Mouse (Mus musculus): ENCODE results near the gene Hand2. TPM values are rescaled to one million over a fixed set of nuclear protein-coding genes. Genes with fewer than 3 reads are reported as not detected.

Gene Hand2
- polyA plus RNA-seq, 1 experiment, result not detected

DNA sequence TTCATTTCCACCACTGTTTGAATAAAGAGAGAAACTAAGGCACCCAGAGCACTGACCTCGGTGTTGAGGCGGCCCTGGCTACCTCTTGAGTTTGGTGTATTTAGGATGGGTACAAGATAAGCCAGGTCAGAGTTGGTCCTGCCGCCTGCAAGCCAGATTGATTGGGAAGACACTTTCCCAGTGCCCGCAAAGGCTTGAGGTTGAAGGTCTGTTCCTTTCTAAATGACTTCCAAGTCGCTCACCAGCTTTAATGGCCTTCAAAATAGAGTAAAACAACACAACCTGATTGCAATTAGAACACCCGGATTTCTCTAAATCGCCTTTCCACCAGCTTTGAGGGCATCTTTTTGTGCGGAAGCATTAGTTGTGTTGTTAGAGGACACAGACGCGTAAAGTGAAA is 7.2 kb upstream of the Hand2 start:
- Histone ChIP-seq H3K4me3 (ENCODE audit: insufficient read depth, low read depth, low read length) (no peak overlapping the region), H3K27ac (ENCODE audit: insufficient read depth, low read depth, low read length) (no peak overlapping the region), H3K4me1 (ENCODE audit: control insufficient read depth, insufficient read depth, low read length) (no peaks in the 10 kb centered on the region; the same call in 1 of the 2 replicates)
- TF ChIP-seq CTCF (IDR thresholded peaks at IDR 0.05; ENCODE audit: insufficient read depth, low read depth, low read length) (no peak), POLR2A (IDR thresholded peaks at IDR 0.05; ENCODE audit: insufficient read depth, low read depth, low read length) (no peak)
- 10% methylated on average over 10 of the region's 10 CpGs for WGBS

DNA sequence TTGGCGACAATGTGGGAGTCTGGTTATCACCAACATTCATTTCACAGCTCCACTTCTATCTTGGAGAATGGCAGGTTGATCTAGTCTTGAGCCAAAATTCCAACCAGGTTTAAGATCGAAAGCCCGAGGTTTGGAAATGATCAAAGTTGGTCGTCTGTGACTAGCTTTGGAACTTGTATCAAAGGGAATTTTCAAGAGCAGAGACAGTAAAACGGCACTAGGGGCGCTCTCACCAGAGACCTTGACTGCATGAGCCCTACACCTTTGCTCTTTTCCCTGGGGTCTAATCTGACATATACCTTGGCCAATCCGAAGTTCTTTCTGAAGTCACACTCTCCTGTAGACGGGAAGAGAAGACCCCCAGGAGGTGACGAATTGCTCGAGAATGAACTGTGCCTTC is 6.6 kb upstream of the Hand2 start:
- H3K27ac ChIP-seq (ENCODE audit: insufficient read depth, low read depth, low read length), result no peak overlapping the region
- WGBS, result 2% methylated on average over 10 of the region's 10 CpGs
- TF ChIP-seq CTCF (IDR thresholded peaks at IDR 0.05; ENCODE audit: insufficient read depth, low read depth, low read length) (no peak), POLR2A (IDR thresholded peaks at IDR 0.05; ENCODE audit: insufficient read depth, low read depth, low read length) (no peak)
- no peaks in the 10 kb centered on the region; the same call in 1 of the 2 replicates for H3K4me1 ChIP-seq (ENCODE audit: control insufficient read depth, insufficient read depth, low read length)
- H3K4me3 ChIP-seq (ENCODE audit: insufficient read depth, low read depth, low read length), result no peak overlapping the region

DNA sequence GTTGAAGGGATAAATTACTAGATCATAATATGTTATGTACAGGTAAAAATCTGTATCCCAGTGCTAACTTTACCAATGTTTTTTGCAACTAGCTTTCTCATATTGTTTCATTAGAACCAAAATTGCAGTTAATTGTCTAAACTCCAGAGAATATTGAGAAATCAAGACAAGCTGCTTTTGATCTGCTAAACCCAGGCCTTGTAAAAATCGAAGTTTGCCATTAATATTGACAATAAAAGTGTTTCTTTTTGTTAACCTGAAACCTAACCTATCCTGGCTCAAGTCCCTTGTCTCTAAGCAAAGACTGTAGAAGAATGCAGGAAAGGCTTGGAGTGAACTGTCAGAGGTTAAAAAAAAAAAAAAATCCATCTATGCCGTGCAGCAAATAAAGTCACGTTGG is 5.3 kb upstream of the Hand2 start:
- Histone ChIP-seq H3K4me3 (ENCODE audit: insufficient read depth, low read depth, low read length) (no peak overlapping the region), H3K27ac (ENCODE audit: insufficient read depth, low read depth, low read length) (no peak overlapping the region), H3K4me1 (ENCODE audit: control insufficient read depth, insufficient read depth, low read length) (no peaks in the 10 kb centered on the region; the same call in 1 of the 2 replicates)
- WGBS, result 3% methylated on average over 3 of the region's 3 CpGs
- no peak for TF ChIP-seq POLR2A (IDR thresholded peaks at IDR 0.05; ENCODE audit: insufficient read depth, low read depth, low read length)

DNA sequence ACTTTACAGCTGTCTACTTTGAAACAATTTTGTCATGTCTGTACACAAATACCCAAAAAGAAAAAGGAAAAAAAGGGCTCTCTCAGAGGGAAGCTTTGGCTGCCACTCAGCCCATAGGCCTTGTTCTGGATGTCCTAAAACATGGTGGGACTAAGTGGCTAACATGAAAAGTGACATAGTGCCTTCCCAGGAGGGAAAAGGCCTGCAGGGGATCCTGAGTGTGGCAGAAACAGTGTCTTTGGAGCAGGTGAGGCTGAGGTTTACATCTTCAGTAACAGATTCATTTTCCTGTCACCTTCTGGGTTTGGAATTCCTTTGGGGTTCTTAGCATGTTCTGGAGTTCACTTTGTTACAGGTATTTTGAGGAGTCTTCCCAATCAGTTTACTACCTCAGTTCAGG is 3.7 kb upstream of the Hand2 start:
- TF ChIP-seq POLR2A (IDR thresholded peaks at IDR 0.05; ENCODE audit: insufficient read depth, low read depth, low read length) (no peak), CTCF (IDR thresholded peaks at IDR 0.05; ENCODE audit: insufficient read depth, low read depth, low read length) (no peak)
- no peak overlapping the region for H3K4me3 ChIP-seq (ENCODE audit: insufficient read depth, low read depth, low read length)
- no peak overlapping the region for H3K27ac ChIP-seq (ENCODE audit: insufficient read depth, low read depth, low read length)
- H3K4me1 ChIP-seq (ENCODE audit: control insufficient read depth, insufficient read depth, low read length), result peaks cover 9% of the 10 kb centered on the region

DNA sequence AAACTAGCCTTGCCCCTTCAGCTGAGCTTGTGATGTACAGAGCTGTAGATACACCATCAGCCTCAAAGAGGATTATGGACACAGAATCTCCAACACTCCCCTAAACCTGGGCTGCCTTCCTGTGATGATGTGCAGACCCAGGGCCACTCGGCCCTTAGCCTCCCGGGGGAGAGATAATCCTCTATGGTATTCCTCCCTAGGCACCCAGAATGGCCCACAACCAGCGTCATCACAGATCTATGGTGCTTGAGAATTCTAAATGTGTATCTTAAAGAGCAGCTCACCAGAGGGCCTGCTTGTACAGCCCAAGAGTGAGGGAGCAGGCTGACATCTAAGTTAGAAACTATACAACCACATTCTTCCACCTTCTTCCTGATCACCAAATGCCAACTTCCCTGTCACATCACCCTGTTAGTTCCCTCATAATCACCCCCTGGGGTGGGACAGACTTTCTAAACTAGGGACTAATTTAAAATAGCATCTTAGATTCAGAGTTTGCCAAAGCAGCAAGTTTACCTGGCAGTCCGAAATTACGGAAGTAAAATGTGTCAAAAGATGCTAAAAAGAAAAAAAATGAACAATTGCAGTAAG is 2.8 kb upstream of the Hand2 start:
- Histone ChIP-seq H3K4me1 (ENCODE audit: control insufficient read depth, insufficient read depth, low read length) (peaks cover 9% of the 10 kb centered on the region), H3K4me3 (ENCODE audit: insufficient read depth, low read depth, low read length) (no peak overlapping the region), H3K27ac (ENCODE audit: insufficient read depth, low read depth, low read length) (no peak overlapping the region)
- WGBS, result 12% methylated on average over 5 of the region's 5 CpGs
- TF ChIP-seq CTCF (IDR thresholded peaks at IDR 0.05; ENCODE audit: insufficient read depth, low read depth, low read length), result no peak
- TF ChIP-seq POLR2A (IDR thresholded peaks at IDR 0.05; ENCODE audit: insufficient read depth, low read depth, low read length), result no peak

DNA sequence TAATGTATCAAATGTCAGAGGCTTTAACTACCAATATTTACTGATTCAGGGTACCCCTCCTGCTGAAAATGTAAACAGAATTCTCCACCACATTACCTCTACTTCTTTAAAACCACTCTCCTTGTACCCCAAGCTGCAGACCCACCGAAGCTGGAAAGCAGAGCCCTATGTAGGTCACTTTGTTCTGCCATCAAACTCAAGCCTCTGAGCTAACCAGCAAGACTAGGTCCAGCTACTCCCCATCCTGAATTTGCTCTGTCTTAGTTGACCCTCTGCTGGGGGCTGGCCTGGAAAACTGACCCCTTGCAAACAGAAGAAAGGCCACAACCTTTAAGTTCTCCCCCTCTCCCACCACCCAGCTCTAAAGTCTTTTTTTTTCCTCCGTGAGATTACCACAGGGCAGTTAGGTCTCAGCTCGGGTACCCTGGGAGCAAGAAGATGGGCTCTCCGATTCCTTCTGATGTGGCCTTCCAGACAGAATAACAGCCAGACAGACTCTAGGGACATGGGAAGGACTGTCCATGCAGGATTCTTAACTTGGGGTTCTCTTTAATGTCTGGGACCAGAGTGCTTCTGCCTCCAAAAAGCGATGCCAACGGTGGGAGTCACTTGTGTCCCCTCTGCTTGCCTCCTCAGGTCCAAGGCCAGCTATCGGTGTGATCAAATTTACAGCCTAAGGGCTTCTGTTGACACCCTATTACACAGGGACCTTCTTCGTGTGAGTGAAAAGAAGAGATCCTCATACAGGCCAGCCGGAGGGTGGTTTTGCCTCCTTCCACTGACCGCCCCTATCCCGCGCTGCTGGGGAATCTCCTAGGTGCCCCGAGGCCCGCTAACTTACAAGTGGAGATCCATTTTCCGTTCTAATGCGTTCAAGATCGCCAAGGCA is 1.4 kb upstream of the Hand2 start:
- Histone ChIP-seq H3K4me1 (ENCODE audit: control insufficient read depth, insufficient read depth, low read length) (peaks cover 9% of the 10 kb centered on the region), H3K27ac (ENCODE audit: insufficient read depth, low read depth, low read length) (no peak overlapping the region), H3K4me3 (ENCODE audit: insufficient read depth, low read depth, low read length) (no peak overlapping the region)
- TF ChIP-seq CTCF (IDR thresholded peaks at IDR 0.05; ENCODE audit: insufficient read depth, low read depth, low read length), result no peak
- 7% methylated on average over 17 of the region's 17 CpGs for WGBS

DNA sequence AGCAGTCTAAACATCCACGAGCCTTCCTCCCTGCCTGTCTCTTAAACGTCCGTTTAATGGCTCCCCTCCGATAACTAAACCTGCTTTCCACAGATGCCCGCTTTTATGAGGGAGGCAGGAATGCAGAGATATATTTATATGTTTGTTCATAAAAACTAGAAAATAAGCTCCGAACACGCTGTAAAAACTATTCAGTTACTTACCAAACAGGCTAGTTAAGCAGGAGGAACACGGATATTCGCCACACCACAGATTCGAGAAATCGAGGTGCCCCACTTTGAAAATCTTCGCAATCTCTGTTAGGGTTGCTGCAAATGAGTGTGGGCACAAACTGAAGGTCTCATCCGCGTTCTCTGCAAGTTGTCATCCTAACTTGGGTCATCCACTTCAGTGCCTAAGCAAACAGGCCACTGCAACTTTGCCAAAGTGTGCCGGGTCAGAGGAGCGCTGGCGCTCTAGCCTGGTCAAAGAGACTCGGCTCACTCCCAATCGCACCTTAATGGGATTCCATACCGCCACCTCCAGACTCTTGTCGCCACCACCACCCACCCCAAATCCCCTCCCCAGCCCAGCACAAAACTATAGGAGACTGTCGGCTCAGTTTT is 700 bp upstream of the Hand2 start:
- H3K27ac ChIP-seq (ENCODE audit: insufficient read depth, low read depth, low read length), result no peak overlapping the region
- 3% methylated on average over 22 of the region's 22 CpGs for WGBS
- TF ChIP-seq POLR2A (IDR thresholded peaks at IDR 0.05; ENCODE audit: insufficient read depth, low read depth, low read length) (no peak), CTCF (IDR thresholded peaks at IDR 0.05; ENCODE audit: insufficient read depth, low read depth, low read length) (no peak)
- H3K4me1 ChIP-seq (ENCODE audit: control insufficient read depth, insufficient read depth, low read length), result peaks cover 9% of the 10 kb centered on the region
- no peak overlapping the region for H3K4me3 ChIP-seq (ENCODE audit: insufficient read depth, low read depth, low read length)

DNA sequence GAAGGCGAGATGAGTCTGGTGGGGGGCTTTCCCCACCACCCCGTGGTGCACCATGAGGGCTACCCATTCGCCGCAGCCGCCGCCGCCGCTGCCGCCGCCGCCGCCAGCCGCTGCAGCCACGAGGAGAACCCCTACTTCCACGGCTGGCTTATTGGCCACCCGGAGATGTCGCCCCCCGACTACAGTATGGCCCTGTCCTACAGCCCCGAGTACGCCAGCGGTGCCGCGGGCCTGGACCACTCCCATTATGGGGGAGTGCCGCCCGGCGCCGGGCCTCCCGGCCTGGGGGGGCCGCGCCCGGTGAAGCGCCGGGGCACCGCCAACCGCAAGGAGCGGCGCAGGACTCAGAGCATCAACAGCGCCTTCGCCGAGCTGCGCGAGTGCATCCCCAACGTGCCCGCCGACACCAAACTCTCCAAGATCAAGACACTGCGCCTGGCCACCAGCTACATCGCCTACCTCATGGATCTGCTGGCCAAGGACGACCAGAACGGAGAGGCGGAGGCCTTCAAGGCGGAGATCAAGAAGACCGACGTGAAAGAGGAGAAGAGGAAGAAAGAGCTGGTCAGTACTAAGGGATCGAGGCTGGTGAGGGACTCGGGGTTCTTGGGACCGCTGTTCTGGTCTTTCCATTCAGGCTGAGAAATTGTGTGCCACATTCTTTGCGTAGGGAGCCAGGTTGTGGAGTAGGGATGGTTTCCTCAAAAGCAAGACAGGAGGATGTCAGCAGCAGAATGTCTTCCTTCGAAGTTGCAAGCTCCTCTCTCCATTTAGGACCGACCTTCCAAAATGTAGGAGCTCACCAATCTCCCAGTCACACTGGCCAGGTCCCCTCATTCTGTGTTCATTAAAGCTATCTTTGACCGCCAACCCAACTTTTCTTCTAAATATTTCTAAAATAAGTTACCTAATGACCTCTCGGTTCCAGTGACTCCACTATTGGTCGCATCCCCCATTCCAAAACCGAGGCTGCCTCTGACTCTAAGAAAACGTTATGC is 1.4 kb downstream of the Hand2 start:
- H3K4me3 ChIP-seq (ENCODE audit: insufficient read depth, low read depth, low read length), result no peak overlapping the region
- TF ChIP-seq CTCF (IDR thresholded peaks at IDR 0.05; ENCODE audit: insufficient read depth, low read depth, low read length) (no peak), POLR2A (IDR thresholded peaks at IDR 0.05; ENCODE audit: insufficient read depth, low read depth, low read length) (no peak)
- WGBS, result 2% methylated on average over 64 of the region's 64 CpGs
- peaks cover 9% of the 10 kb centered on the region for H3K4me1 ChIP-seq (ENCODE audit: control insufficient read depth, insufficient read depth, low read length)
- no peak overlapping the region for H3K27ac ChIP-seq (ENCODE audit: insufficient read depth, low read depth, low read length)

All from olfactory bulb, adult 2 months (tissue).